Mouse (Mus musculus): ENCODE measurements around the gene Zcchc4.

DNA sequence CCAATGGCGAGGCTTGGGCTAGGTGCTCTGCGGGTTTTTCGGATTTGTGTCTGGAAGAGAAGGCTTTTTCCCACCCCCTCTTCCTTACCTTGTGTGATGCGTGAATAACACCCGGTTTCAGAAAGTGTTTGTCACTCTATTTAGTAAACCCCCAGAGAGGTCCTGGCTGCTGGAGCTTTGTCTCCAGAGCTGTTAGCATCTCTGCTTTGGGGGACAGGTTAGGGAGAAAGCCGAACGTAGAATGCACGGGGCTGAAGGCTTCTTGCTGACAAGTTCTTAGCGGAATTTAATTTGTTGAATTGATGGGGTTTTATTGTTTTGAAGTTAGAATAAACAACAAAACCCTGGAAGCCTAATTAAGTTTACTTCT, 8.0 kb downstream of the Zcchc4 start:
- no peak for TF ChIP-seq GATA1 (IDR thresholded peaks at IDR 0.05; ENCODE audit: low read length)
- TF ChIP-seq TAL1 (IDR thresholded peaks at IDR 0.05; ENCODE audit: low read length) = no peak

Measured in erythroblast, embryonic 14.5 days (primary cell).